Mouse (Mus musculus) thymus, postnatal 0 days (tissue): ENCODE results near the gene Tspan31. TPM values are rescaled to one million over a fixed set of nuclear protein-coding genes. Genes with fewer than 3 reads are reported as not detected.
"Not testable (repeated sequence)": the region's sequence is repeated elsewhere in the genome, so short reads cannot be mapped to it uniquely, and the experiment has no call there.

Experiments used
- DNase-seq: peaks from one replicate; pipeline ENCODE4 v3.0.0-alpha.2; 2015; ENCODE audit warnings: low spot score
- polyA plus RNA-seq: library from polyadenylated mRNA; unstranded; fragments of >200 nt; fragmentation: Nextera tagmentation; extraction: Ambion mirVana; gene quantifications from 2 replicates; pipeline ENCODE4 v1.2.1, GENCODE M21; 2015

The Tspan31 gene
- polyA plus RNA-seq, 1 experiment from 2014 or later, result 49.9 TPM

GRCm38 (mm10) chr10:127083915-127084306 is 13.8 kb upstream of the Tspan31 start:
- no peak for DNase-seq

GRCm38 (mm10) chr10:127083292-127083914 is 13.3 kb upstream of the Tspan31 start:
- DNase-seq, result no peak

GRCm38 (mm10) chr10:127081996-127082620 is 12.0 kb upstream of the Tspan31 start:
- no peak for DNase-seq

- no peak for DNase-seq
Measured at GRCm38 (mm10) chr10:127080901-127081780, 11.1 kb upstream of the Tspan31 start.

- no peak for DNase-seq
Measured at GRCm38 (mm10) chr10:127079665-127080391, 9.8 kb upstream of the Tspan31 start.

GRCm38 (mm10) chr10:127078677-127079575 is 8.9 kb upstream of the Tspan31 start:
- DNase-seq, result no peak

GRCm38 (mm10) chr10:127078001-127078676 is 8.1 kb upstream of the Tspan31 start:
- no peak for DNase-seq

GRCm38 (mm10) chr10:127077515-127077914 is 7.5 kb upstream of the Tspan31 start:
- DNase-seq, result no peak

GRCm38 (mm10) chr10:127076082-127076481 is 6.0 kb upstream of the Tspan31 start:
- DNase-seq, result peak; percentile 82

GRCm38 (mm10) chr10:127075651-127076050 is 5.6 kb upstream of the Tspan31 start:
- DNase-seq, result no peak

GRCm38 (mm10) chr10:127075080-127075479 is 5.0 kb upstream of the Tspan31 start, which contains the start of gene Agap2:
TSS of gene Agap2 (plus strand) at chr10:127075284.
- DNase-seq, result peak; percentile 88

- DNase-seq, result no peak
Measured at GRCm38 (mm10) chr10:127073981-127074380, 3.9 kb upstream of the Tspan31 start.

- not testable (repeated sequence) for DNase-seq
Measured at GRCm38 (mm10) chr10:127072969-127073368, 2.9 kb upstream of the Tspan31 start.

GRCm38 (mm10) chr10:127072270-127072669 is 2.2 kb upstream of the Tspan31 start:
- DNase-seq, result not testable (repeated sequence)

- no peak for DNase-seq
Measured at GRCm38 (mm10) chr10:127071203-127071602, 1.1 kb upstream of the Tspan31 start.

- DNase-seq, result peak; percentile 20
Measured at GRCm38 (mm10) chr10:127069281-127070189, 529 bp downstream of the Tspan31 start.

- DNase-seq, result no peak
Measured at GRCm38 (mm10) chr10:127068360-127069038, 1.6 kb downstream of the Tspan31 start.

- no peak for DNase-seq
Measured at GRCm38 (mm10) chr10:127066519-127067018, 3.5 kb downstream of the Tspan31 start.
